Mouse (Mus musculus): Measurements from ENCODE around the gene Shroom3. TPM values are rescaled to one million over a fixed set of nuclear protein-coding genes. Genes with fewer than 3 reads are reported as not detected.

The Shroom3 gene
- 2.4 and 2.9 TPM in 2 replicates for polyA plus RNA-seq (2015; fragmentation: Nextera tagmentation; extraction: Ambion mirVana)

DNA sequence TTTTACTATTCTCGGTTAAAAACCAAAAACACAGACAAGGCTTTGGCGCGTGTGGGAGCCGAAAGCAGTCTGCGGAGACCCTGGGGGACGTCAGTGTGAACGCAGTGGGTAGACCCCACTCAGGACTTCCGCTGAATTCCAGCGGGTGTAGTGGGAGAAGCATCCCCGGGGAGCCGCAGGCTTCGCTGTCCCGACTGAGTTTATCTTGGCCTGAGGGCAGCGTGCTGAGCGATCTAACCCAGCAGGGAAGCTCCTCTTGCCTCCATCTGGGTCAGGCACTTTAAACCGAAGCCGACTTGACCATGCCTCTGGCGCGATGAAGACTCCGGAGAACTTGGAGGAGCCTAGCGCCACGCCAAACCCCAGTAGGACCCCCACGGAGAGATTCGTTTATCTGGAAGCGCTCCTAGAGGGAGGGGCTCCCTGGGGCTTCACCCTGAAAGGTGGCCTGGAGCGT is at the start of gene Shroom3:
Shroom3 (plus strand) TSS at position 85 of the 457 bp plus-strand sequence.
- Histone ChIP-seq H3K27me3 (no peaks in the 10 kb centered on the region), H3K4me1 (peaks cover 18% of the 10 kb centered on the region), H3K4me2 (replicated peaks) (peak within 1 kb of the TSS; percentile 95), H3K27ac (replicated peaks) (peak within 1 kb of the TSS; percentile 82), H3K9me3 (no peaks in the 10 kb centered on the region), H3K36me3 (no peaks in the 10 kb centered on the region), H3K4me3 (peak within 1 kb of the TSS; percentile 64), H3K9ac (replicated peaks) (peak within 1 kb of the TSS; percentile 75)
- peak; percentile 31; the same call in 1 of the 2 replicates for ATAC-seq (replicated peaks)
- WGBS, result under 1% methylated on average over 26 of the region's 26 CpGs

DNA sequence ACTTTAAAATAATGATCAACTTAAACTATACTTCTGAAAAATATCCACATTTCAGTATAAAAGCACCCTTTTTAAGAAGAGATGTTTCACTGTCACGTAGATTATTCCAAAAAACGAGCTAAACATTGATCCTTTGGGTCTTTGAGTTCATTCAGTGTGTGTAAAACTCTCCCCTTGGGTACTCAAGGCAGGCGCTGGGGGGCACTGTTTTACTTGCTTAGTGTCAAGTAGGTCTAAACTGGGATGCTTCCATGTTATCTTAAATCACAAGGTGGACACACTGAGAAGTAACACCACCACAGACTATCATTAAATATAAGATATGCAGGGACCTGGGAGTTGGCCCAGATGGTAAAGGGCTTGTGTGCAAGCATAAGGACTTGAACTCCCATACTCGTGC is 49.7 kb upstream of the Shroom3 start:
- Histone ChIP-seq H3K4me1 (no peaks in the 10 kb centered on the region), H3K4me2 (replicated peaks) (no peak overlapping the region), H3K27ac (replicated peaks) (no peak overlapping the region), H3K36me3 (no peaks in the 10 kb centered on the region), H3K4me3 (no peak overlapping the region), H3K9me3 (no peaks in the 10 kb centered on the region), H3K27me3 (no peaks in the 10 kb centered on the region), H3K9ac (replicated peaks) (no peak overlapping the region)
- no peak for ATAC-seq (replicated peaks)
- 66% methylated on average over 4 of the region's 4 CpGs for whole genome bisulfite sequencing

DNA sequence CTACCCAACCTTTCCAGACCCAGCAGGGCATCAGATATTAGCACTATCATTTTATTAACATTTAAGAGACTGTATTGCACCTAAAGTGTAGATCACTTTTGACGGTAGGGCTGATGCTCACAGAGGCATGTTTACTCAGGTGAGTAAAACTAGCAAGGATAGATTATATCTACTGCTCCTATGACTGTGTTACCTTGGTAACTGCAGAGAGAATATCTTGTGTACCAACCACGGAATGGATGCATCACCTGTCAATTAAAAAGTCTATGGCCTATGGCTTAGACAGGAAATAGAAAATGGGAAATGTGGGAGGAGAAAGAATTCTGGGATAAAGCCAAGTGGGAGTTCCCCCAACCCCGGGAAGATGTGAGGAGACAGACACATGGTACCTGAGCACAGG is 48.3 kb upstream of the Shroom3 start:
- H3K4me2 ChIP-seq (replicated peaks), result no peak overlapping the region
- H3K27ac ChIP-seq (replicated peaks), result no peak overlapping the region
- no peak overlapping the region for H3K9ac ChIP-seq (replicated peaks)
- no peaks in the 10 kb centered on the region for H3K4me1 ChIP-seq
- H3K36me3 ChIP-seq, result no peaks in the 10 kb centered on the region
- no peak overlapping the region for H3K4me3 ChIP-seq
- ATAC-seq (replicated peaks), result no peak
- H3K9me3 ChIP-seq, result no peaks in the 10 kb centered on the region
- H3K27me3 ChIP-seq, result no peaks in the 10 kb centered on the region
- 86% methylated on average over 3 of the region's 3 CpGs for WGBS

DNA sequence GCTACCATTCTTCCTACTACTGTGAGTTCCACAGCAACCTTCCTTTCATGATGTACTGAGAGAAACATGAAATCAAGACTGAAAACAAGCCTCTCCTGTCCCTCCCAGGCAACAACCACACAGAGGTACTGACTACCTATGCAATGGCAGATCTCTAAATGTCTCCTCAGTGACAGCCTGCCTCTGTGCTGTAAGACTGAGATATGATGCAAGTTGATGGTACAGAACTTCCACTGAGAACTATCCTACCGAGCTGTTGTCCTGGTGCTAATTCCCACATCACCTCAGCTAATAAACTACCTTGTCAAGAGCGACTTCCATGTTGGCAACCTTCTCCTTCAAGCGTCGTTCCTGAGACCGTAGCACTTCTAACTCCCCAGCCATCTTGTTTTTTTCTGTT is 47.3 kb upstream of the Shroom3 start:
- Histone ChIP-seq H3K36me3 (no peaks in the 10 kb centered on the region), H3K9me3 (no peaks in the 10 kb centered on the region), H3K4me1 (no peaks in the 10 kb centered on the region), H3K27ac (replicated peaks) (no peak overlapping the region), H3K27me3 (no peaks in the 10 kb centered on the region), H3K4me3 (no peak overlapping the region), H3K9ac (replicated peaks) (no peak overlapping the region), H3K4me2 (replicated peaks) (no peak overlapping the region)
- ATAC-seq (replicated peaks), result no peak
- 89% methylated on average over 5 of the region's 5 CpGs for WGBS

DNA sequence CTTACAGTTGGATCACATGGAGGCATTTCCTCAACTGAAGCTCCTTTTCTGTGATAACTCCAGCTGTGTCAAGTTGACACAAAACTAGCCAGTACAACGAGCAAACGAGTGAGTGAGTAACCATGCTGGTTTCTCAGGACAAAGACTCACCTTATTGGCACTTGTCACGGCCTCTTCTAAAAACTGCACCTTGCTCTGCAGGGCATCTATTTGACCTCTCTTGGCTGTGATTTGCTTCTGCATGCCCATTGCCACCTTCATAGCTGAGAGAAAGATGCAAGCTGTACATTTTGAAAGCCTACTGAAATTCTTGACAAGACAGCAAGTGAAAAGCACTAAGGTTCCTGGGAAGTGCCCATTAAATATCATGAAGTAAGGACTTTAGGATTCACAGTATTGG is 42.4 kb upstream of the Shroom3 start:
- 81% methylated on average over 3 of the region's 3 CpGs for WGBS
- no peak for ATAC-seq (replicated peaks)

DNA sequence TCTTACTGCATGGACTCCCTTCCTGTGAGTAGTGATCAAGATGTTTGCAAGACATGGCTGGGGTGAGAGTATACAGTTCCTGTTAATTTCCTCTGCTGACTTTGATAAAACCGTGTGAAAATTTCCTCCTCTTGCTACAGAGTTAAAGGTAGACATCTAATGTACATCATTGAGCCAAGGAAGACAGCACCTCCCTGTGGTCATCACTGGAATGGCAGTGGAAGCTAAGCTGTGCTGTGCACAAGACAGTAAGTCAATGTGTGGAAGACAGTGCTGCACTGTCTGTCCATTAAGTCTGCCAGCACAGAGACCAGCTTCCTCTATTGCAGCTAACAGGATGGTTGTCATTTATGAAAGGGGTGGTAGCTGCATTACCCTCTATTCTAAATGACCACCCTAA is 27.0 kb upstream of the Shroom3 start:
- no peaks in the 10 kb centered on the region for H3K36me3 ChIP-seq
- 5% methylated on average over 1 of the region's 1 CpGs for WGBS
- H3K27ac ChIP-seq (replicated peaks), result no peak overlapping the region
- no peaks in the 10 kb centered on the region for H3K27me3 ChIP-seq
- H3K4me2 ChIP-seq (replicated peaks), result no peak overlapping the region
- H3K4me1 ChIP-seq, result no peaks in the 10 kb centered on the region
- no peak overlapping the region for H3K9ac ChIP-seq (replicated peaks)
- no peak for ATAC-seq (replicated peaks)
- no peak overlapping the region for H3K4me3 ChIP-seq
- H3K9me3 ChIP-seq, result no peaks in the 10 kb centered on the region

More for the DNA sequence above, 42.4 kb upstream of the Shroom3 start:
- Histone ChIP-seq H3K27me3 (no peaks in the 10 kb centered on the region), H3K4me2 (replicated peaks) (no peak overlapping the region), H3K4me3 (no peak overlapping the region), H3K9ac (replicated peaks) (no peak overlapping the region), H3K4me1 (no peaks in the 10 kb centered on the region), H3K36me3 (no peaks in the 10 kb centered on the region), H3K9me3 (no peaks in the 10 kb centered on the region), H3K27ac (replicated peaks) (no peak overlapping the region)

DNA sequence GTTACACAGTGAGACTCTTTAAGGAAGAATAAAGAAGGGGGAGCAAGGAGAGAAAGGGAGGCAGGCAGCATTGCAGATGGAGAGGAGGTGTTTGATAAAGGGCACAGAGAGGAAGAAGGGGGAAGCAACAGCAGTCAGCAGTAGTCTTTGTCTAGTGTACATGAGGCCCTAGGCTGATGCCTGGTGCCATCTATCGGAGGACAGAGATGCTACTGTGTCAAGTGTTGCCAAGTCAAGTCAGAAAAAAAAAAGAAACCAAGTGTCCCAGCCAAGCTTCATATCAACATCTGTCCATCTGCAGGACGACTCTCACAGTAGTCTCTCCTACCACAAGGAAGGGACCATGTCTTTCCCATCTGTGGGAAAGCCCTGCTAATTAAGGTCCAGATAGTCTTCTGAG is 18.9 kb upstream of the Shroom3 start:
- no peak overlapping the region for H3K4me2 ChIP-seq (replicated peaks)
- no peaks in the 10 kb centered on the region for H3K27me3 ChIP-seq
- no peaks in the 10 kb centered on the region for H3K4me1 ChIP-seq
- H3K9ac ChIP-seq (replicated peaks), result no peak overlapping the region
- H3K4me3 ChIP-seq, result no peak overlapping the region
- no peaks in the 10 kb centered on the region for H3K36me3 ChIP-seq
- WGBS, result 81% methylated on average over 2 of the region's 2 CpGs
- no peak overlapping the region for H3K27ac ChIP-seq (replicated peaks)
- ATAC-seq (replicated peaks), result no peak
- no peaks in the 10 kb centered on the region for H3K9me3 ChIP-seq

DNA sequence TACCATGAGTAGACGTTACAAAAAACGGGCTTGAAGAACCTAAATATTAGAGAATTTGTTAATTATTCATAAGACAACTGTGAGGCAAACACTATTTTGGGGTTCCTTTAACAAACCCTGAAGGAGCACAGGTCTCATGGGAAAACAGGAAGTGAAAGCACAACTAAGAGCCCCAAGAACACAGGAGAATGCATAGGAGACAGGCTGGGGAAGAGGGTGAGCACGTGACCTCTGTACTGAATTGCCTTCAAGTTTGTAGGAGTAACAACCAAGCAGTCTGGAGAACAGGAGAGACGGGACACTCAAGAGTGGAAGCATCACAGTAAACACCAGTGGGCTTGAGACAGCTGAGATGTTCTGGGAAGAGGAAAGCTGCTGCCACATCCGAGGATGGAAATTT is 16.4 kb upstream of the Shroom3 start:
- Histone ChIP-seq H3K4me1 (no peaks in the 10 kb centered on the region), H3K4me2 (replicated peaks) (no peak overlapping the region), H3K9me3 (no peaks in the 10 kb centered on the region), H3K9ac (replicated peaks) (no peak overlapping the region), H3K36me3 (no peaks in the 10 kb centered on the region), H3K27ac (replicated peaks) (no peak overlapping the region), H3K27me3 (no peaks in the 10 kb centered on the region), H3K4me3 (no peak overlapping the region)
- WGBS, result 84% methylated on average over 5 of the region's 5 CpGs
- no peak for ATAC-seq (replicated peaks)

DNA sequence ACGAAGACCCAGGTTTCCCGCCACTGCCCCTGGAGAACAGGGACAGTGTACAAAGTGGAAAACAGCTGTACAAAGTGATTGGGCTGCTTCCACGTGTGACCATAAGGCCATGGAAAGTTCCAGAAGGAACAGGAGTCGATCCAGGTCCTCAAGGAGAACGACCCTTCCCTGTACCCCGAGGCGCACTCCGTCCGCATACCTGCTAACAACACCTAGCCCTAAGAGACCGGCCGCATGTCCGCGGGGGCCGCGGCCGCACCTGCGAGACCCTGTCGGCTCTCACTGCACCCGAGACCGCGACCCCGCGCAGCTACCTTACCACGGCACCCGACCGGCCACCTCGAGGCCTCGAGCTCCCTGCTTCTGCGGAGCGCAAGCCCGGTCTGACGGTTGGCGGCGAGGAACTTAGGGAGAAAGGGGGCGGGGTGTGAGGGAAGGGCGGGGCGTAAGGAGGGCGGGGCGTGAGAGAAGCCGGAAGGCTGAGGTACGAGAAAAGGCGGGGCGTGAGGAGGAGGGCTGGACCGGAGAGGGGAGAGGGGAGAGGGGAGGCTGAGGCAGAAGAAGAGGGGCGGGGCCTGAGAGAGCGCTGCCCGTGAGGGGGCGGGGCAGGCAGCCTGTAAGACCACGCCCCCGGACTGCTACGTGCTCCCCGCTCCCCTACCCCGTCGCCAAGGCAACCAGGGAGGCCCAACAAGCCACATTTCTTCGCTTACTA is 8.2 kb upstream of the Shroom3 start, which contains the start of gene Ccdc158:
Ccdc158 (minus strand) TSS at position 413 of the 715 bp plus-strand sequence.
- peak within 1 kb of the TSS; percentile 35 for H3K9ac ChIP-seq (replicated peaks)
- H3K36me3 ChIP-seq, result no peaks in the 10 kb centered on the region
- peaks cover 14% of the 10 kb centered on the region for H3K4me1 ChIP-seq
- no peaks in the 10 kb centered on the region for H3K9me3 ChIP-seq
- H3K4me2 ChIP-seq (replicated peaks), result peak within 1 kb of the TSS; percentile 72
- H3K27me3 ChIP-seq, result no peaks in the 10 kb centered on the region
- H3K4me3 ChIP-seq, result peak within 1 kb of the TSS; percentile 48
- peak; percentile 92 for ATAC-seq (replicated peaks)
- no peak within 1 kb of the TSS for H3K27ac ChIP-seq (replicated peaks)
- 13% methylated on average over 49 of the region's 55 CpGs for WGBS

DNA sequence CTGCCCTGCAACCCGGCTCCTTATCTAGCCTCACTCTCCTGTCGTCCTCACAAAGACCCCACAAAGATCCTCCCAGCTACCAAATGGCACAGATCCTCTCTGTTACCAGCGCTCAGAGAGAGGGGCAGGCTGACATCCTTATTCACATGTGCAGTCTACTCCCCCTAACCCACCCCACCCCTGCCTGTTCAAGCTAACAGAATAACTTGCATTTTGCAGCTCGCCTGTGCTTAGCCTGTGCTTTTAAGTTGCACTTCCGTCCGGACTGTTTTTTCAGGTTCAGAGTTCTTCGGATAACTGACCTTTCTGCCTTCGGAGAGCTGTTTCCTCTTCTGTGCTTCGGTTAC is 7.7 kb upstream of the Shroom3 start:
- Histone ChIP-seq H3K4me2 (replicated peaks) (peak overlapping the region; percentile 72), H3K9me3 (no peaks in the 10 kb centered on the region), H3K36me3 (no peaks in the 10 kb centered on the region), H3K27ac (replicated peaks) (no peak overlapping the region), H3K4me3 (peak overlapping the region; percentile 48), H3K27me3 (no peaks in the 10 kb centered on the region), H3K9ac (replicated peaks) (peak overlapping the region; percentile 10), H3K4me1 (peaks cover 14% of the 10 kb centered on the region)
- no peak for ATAC-seq (replicated peaks)
- under 1% methylated on average over 9 of the region's 9 CpGs for WGBS

DNA sequence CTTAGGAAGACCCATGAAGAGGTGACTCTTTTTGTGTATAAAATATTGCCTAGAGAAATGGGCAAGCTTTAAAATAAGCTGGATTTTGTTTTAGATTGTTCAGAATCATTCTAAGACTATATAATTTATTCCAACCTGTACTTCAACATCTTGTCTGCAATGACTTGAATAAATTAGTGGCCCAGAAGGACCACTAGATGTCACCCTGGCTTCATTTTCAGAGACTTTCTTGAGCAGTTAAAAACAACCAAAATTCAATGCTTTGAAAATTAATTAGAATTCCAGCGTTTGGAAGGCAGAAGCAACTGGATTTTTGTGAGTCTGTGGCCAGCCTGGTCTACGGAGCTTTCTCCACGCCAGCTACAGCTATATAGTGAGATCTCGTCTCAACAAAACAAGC is 3.8 kb upstream of the Shroom3 start:
- no peak overlapping the region for H3K4me2 ChIP-seq (replicated peaks)

DNA sequence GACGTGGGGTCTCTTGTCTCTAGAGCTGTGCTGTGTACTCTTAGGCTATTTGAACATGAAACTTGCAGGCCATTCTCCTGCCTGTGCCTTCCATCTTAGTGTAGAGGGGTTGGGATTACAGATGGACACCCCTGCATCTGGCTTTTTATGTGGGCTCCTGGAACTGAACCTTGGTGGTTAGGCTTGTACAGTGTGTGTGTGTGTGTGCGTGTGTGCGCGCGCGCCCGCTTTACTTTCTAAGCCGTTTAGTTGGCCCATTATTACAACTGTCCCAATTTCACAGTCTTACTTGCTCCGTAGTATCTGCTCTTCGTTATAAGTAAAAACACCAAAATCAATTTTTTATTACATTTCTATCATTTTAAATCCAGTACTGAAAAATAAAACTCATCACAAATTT is 1.4 kb upstream of the Shroom3 start:
- no peak overlapping the region for H3K4me2 ChIP-seq (replicated peaks)
- ATAC-seq (replicated peaks), result no peak
- no peak overlapping the region for H3K27ac ChIP-seq (replicated peaks)
- no peaks in the 10 kb centered on the region for H3K9me3 ChIP-seq
- H3K4me1 ChIP-seq, result peaks cover 18% of the 10 kb centered on the region
- 81% methylated on average over 10 of the region's 10 CpGs for whole genome bisulfite sequencing
- no peaks in the 10 kb centered on the region for H3K27me3 ChIP-seq
- H3K9ac ChIP-seq (replicated peaks), result no peak overlapping the region
- H3K36me3 ChIP-seq, result no peaks in the 10 kb centered on the region
- no peak overlapping the region for H3K4me3 ChIP-seq

More for the DNA sequence above, 3.8 kb upstream of the Shroom3 start:
- no peak overlapping the region for H3K4me3 ChIP-seq
- H3K4me1 ChIP-seq, result peaks cover 27% of the 10 kb centered on the region
- ATAC-seq (replicated peaks), result no peak
- 19% methylated on average over 4 of the region's 4 CpGs for WGBS
- H3K9ac ChIP-seq (replicated peaks), result no peak overlapping the region
- no peak overlapping the region for H3K27ac ChIP-seq (replicated peaks)
- H3K27me3 ChIP-seq, result no peaks in the 10 kb centered on the region
- no peaks in the 10 kb centered on the region for H3K36me3 ChIP-seq
- no peaks in the 10 kb centered on the region for H3K9me3 ChIP-seq
